Mouse (Mus musculus) layer of hippocampus, postnatal 36 days (tissue): Measurements from ENCODE around the gene Zc2hc1c. TPM values are rescaled to one million over a fixed set of nuclear protein-coding genes. Genes with fewer than 3 reads are reported as not detected.

ENCODE experiments used
- DNase-seq, 2 experiments: peaks; one replicate each; pipeline ENCODE4 v3.0.0; 2022
- microRNA-seq, 2 experiments: library from miRNA; unstranded; fragments of <30 nt; microRNA quantifications; one replicate each; pipeline ENCODE4 v1.2.0; 2021
- total RNA-seq, 2 experiments: library from RNA; stranded (reverse); gene quantifications; 2 replicates each; pipeline ENCODE4 v1.2.3; 2021

Zc2hc1c gene
- total RNA-seq, 2 experiments from 2014 or later = 1.0 to 1.2 TPM

- no peak for DNase-seq
Observed at GRCm38 (mm10) chr12:85339947-85340346, 51.6 kb downstream of the Zc2hc1c start.

GRCm38 (mm10) chr12:85341131-85341530 lies 52.7 kb downstream of the Zc2hc1c start:
- DNase-seq = no peak

GRCm38 (mm10) chr12:85342310-85342709 lies 53.9 kb downstream of the Zc2hc1c start:
- DNase-seq = no peak

- DNase-seq = no peak
Observed at GRCm38 (mm10) chr12:85344252-85344651, 55.9 kb downstream of the Zc2hc1c start.

GRCm38 (mm10) chr12:85345559-85345958 lies 57.2 kb downstream of the Zc2hc1c start:
- DNase-seq = no peak

- no peak for DNase-seq
Observed at GRCm38 (mm10) chr12:85346374-85346773, 58.0 kb downstream of the Zc2hc1c start.

- DNase-seq = no peak
Observed at GRCm38 (mm10) chr12:85347196-85347595, 58.8 kb downstream of the Zc2hc1c start.

- no peak for DNase-seq
Observed at GRCm38 (mm10) chr12:85348338-85348737, 59.9 kb downstream of the Zc2hc1c start.

Small RNA genes within 50 kb of the gene (microRNA-seq; reads per million reads assigned to microRNA genes)
- 0.21 to 1.5 reads per million in 2 experiments for gene Mir6938

Other genes with a start within 250 kb of the Zc2hc1c start
- 1 to 10 TPM; 1.7 to 2.0 TPM for gene Prox2, start 177.8 kb upstream of the Zc2hc1c start, total RNA-seq
- 100 to 1,000 TPM; 145 to 152 TPM for gene Dlst, start 177.8 kb upstream of the Zc2hc1c start, total RNA-seq
- gene Rps6kl1, start 137.3 kb upstream of the Zc2hc1c start, total RNA-seq = 10 to 100 TPM; 39.9 to 40.2 TPM
- gene Pgf, start 110.8 kb upstream of the Zc2hc1c start, total RNA-seq = 1 to 10 TPM; 4.2 to 4.5 TPM
- gene Eif2b2, start 69.1 kb upstream of the Zc2hc1c start, total RNA-seq = 10 to 100 TPM; 52.4 to 57.6 TPM
- 10 to 100 TPM; 19.7 to 20.3 TPM for gene Mlh3, start 18.0 kb upstream of the Zc2hc1c start, total RNA-seq
- gene Acyp1, start 153 bp upstream of the Zc2hc1c start, total RNA-seq = 10 to 100 TPM; 32.8 to 34.1 TPM
- gene Nek9, start 50.8 kb downstream of the Zc2hc1c start, total RNA-seq = 10 to 100 TPM; 32.6 TPM
- gene Tmed10, start 86.3 kb downstream of the Zc2hc1c start, total RNA-seq = 100 to 1,000 TPM; 162 to 167 TPM
- 10 to 100 TPM; 14.6 to 17.2 TPM for gene Fos, start 185.3 kb downstream of the Zc2hc1c start, total RNA-seq